Mouse (Mus musculus): ENCODE measurements at regions not wholly inside any gene's neighbourhood (a gene's known extent, or its start where the extent isn't known, plus 50 kb on each side); places are given as distances from the start of the nearest gene placed in this dataset.

DNA sequence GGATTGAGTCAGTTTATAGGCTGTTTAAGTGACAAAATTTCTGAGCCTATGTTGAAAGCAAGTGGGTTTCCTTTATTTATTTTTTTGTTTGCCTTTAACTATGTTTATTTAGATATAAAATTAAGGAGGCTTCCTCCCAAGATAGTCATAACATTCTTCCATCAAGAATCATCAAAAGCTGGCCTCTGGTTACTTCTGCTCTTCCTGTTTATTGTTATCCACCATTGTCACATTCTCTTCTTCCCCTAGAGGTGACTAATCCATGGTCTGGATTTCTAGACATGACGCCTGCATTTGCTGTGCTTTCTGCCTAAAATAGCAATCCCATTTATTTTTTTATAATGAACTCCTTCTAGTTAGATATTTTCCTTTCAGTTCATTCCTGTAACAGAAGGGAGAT, 259.3 kb upstream of the Gm21798 start:
- TF ChIP-seq ZC3H11A (IDR thresholded peaks at IDR 0.05; ENCODE audit: borderline replicate concordance, low read depth, low read length) (no peak), MAFK (IDR thresholded peaks at IDR 0.05; ENCODE audit: insufficient read depth, low read depth, low read length) (no peak)
